Mouse (Mus musculus) liver, embryonic 12.5 days (tissue): ENCODE measurements at regions not wholly inside any gene's neighbourhood (a gene's known extent, or its start where the extent isn't known, plus 50 kb on each side); places are given as distances from the start of the nearest gene placed in this dataset.

Source experiments
- ATAC-seq: fragments of 200-750 bp; cut with Nextera tagmentation; 2 replicates; pipeline ENCODE4 v1.8.0; 2017; ENCODE audit warnings: moderate number of reproducible peaks, mild to moderate bottlenecking, moderate library complexity
- H3K27ac ChIP-seq: fragments of 300-500 bp; sonication (generic); 2 replicates; pipeline ENCODE4 v1.5.1; 2016; ENCODE audit warnings: mild to moderate bottlenecking
- H3K27me3 ChIP-seq: fragments of 300-500 bp; sonication (generic); replicated peaks from 2 replicates; pipeline ENCODE4 v1.6.1; 2016; ENCODE audit warnings: mild to moderate bottlenecking, moderate library complexity
- H3K36me3 ChIP-seq: fragments of 300-500 bp; sonication (generic); 2 replicates; pipeline ENCODE4 v1.6.1; 2016; ENCODE audit warnings: mild to moderate bottlenecking, moderate library complexity
- H3K4me1 ChIP-seq: fragments of 300-500 bp; sonication (generic); 2 replicates; pipeline ENCODE4 v1.6.1; 2016
- H3K4me2 ChIP-seq: fragments of 300-500 bp; sonication (generic); 2 replicates; pipeline ENCODE4 v1.6.1; 2016; ENCODE audit warnings: mild to moderate bottlenecking, moderate library complexity
- H3K4me3 ChIP-seq: fragments of 300-500 bp; sonication (generic); 2 replicates; pipeline ENCODE4 v1.5.1; 2016; ENCODE audit warnings: mild to moderate bottlenecking, moderate library complexity
- H3K9ac ChIP-seq: fragments of 300-500 bp; sonication (generic); 2 replicates; pipeline ENCODE4 v1.6.1; 2016; ENCODE audit warnings: mild to moderate bottlenecking, moderate library complexity
- H3K9me3 ChIP-seq: fragments of 300-500 bp; sonication (generic); replicated peaks from 2 replicates; pipeline ENCODE4 v1.6.1; 2016; ENCODE audit warnings: mild to moderate bottlenecking, moderate library complexity
- WGBS: fragments of 180-500 bp; shearing (Covaris S2); methylation state at CpG from one replicate; pipeline ENCODE4 v1.1.7; 2016; ENCODE audit not compliant: insufficient replicate concordance; 5-methylcytosine and 5-hydroxymethylcytosine counted together

- 82% methylated on average over 8 of the region's 8 CpGs for WGBS
- H3K4me1 ChIP-seq: no peaks in the 10 kb centered on the region
- H3K4me3 ChIP-seq: no peak overlapping the region
- no peak overlapping the region for H3K27ac ChIP-seq
- H3K36me3 ChIP-seq: no peaks in the 10 kb centered on the region
- H3K9ac ChIP-seq: no peak overlapping the region
- no peaks in the 10 kb centered on the region for H3K27me3 ChIP-seq
- no peak for ATAC-seq
- no peak overlapping the region for H3K4me2 ChIP-seq
- H3K9me3 ChIP-seq: no peaks in the 10 kb centered on the region
Observed at GRCm38 (mm10) chr10:67819534-67819933, 92.9 kb downstream of the Zfp365 start.

- no peak overlapping the region for H3K4me3 ChIP-seq
- H3K4me2 ChIP-seq: no peak overlapping the region
- no peaks in the 10 kb centered on the region for H3K36me3 ChIP-seq
- 0 out of 2 replicates have a peak, but pooled peaks cover 4% of the 10 kb centered on the region for H3K9me3 ChIP-seq
- no peaks in the 10 kb centered on the region for H3K27me3 ChIP-seq
- H3K9ac ChIP-seq: no peak overlapping the region
- WGBS: 51% methylated on average over 4 of the region's 4 CpGs
- ATAC-seq: no peak
- H3K4me1 ChIP-seq: no peaks in the 10 kb centered on the region
- H3K27ac ChIP-seq: no peak overlapping the region
Observed at GRCm38 (mm10) chr10:67813901-67814300, 98.6 kb downstream of the Zfp365 start.

- 47% methylated on average over 4 of the region's 4 CpGs for WGBS
- no peaks in the 10 kb centered on the region for H3K27me3 ChIP-seq
- no peak overlapping the region for H3K4me2 ChIP-seq
- H3K36me3 ChIP-seq: no peaks in the 10 kb centered on the region
- no peak for ATAC-seq
- H3K9ac ChIP-seq: no peak overlapping the region
- peaks cover 10% of the 10 kb centered on the region; the same call in 1 of the 2 replicates for H3K9me3 ChIP-seq
- no peaks in the 10 kb centered on the region for H3K4me1 ChIP-seq
- no peak overlapping the region for H3K27ac ChIP-seq
- H3K4me3 ChIP-seq: no peak overlapping the region
Observed at GRCm38 (mm10) chr10:67805131-67805530, 107.3 kb downstream of the Zfp365 start.

- Histone ChIP-seq H3K4me1 (no peaks in the 10 kb centered on the region), H3K36me3 (no peaks in the 10 kb centered on the region), H3K9ac (no peak overlapping the region), H3K4me2 (no peak overlapping the region), H3K27me3 (no peaks in the 10 kb centered on the region), H3K9me3 (peaks cover 9% of the 10 kb centered on the region; the same call in 1 of the 2 replicates), H3K27ac (no peak overlapping the region), H3K4me3 (no peak overlapping the region)
- 33% methylated on average over 12 of the region's 12 CpGs for WGBS
- no peak for ATAC-seq
Observed at GRCm38 (mm10) chr10:67804637-67805036, 107.8 kb downstream of the Zfp365 start.

- no peaks in the 10 kb centered on the region for H3K9me3 ChIP-seq
- no peak for ATAC-seq
Observed at GRCm38 (mm10) chr10:67802156-67802555, 110.3 kb downstream of the Zfp365 start.

GRCm38 (mm10) chr10:67801619-67802018, 110.8 kb downstream of the Zfp365 start:
- Histone ChIP-seq H3K27ac (no peak overlapping the region), H3K4me1 (no peaks in the 10 kb centered on the region), H3K9me3 (no peaks in the 10 kb centered on the region), H3K4me3 (no peak overlapping the region), H3K9ac (no peak overlapping the region), H3K27me3 (no peaks in the 10 kb centered on the region), H3K36me3 (no peaks in the 10 kb centered on the region), H3K4me2 (no peak overlapping the region)
- no peak for ATAC-seq
- 79% methylated on average over 1 of the region's 1 CpGs for WGBS

More at GRCm38 (mm10) chr10:67802156-67802555, 110.3 kb downstream of the Zfp365 start:
- WGBS: 70% methylated on average over 8 of the region's 8 CpGs
- no peak overlapping the region for H3K4me2 ChIP-seq
- no peak overlapping the region for H3K9ac ChIP-seq
- no peak overlapping the region for H3K4me3 ChIP-seq
- H3K27ac ChIP-seq: no peak overlapping the region
- no peaks in the 10 kb centered on the region for H3K27me3 ChIP-seq
- H3K36me3 ChIP-seq: no peaks in the 10 kb centered on the region
- H3K4me1 ChIP-seq: no peaks in the 10 kb centered on the region

GRCm38 (mm10) chr10:67798991-67799390, 113.5 kb downstream of the Zfp365 start:
- ATAC-seq: no peak
- H3K9ac ChIP-seq: no peak overlapping the region
- no peaks in the 10 kb centered on the region for H3K9me3 ChIP-seq
- no peak overlapping the region for H3K4me2 ChIP-seq
- H3K4me3 ChIP-seq: no peak overlapping the region
- no peaks in the 10 kb centered on the region for H3K4me1 ChIP-seq
- H3K27me3 ChIP-seq: no peaks in the 10 kb centered on the region
- no peaks in the 10 kb centered on the region for H3K36me3 ChIP-seq
- 80% methylated on average over 10 of the region's 10 CpGs for WGBS
- no peak overlapping the region for H3K27ac ChIP-seq

GRCm38 (mm10) chr10:67793206-67793605, 119.3 kb downstream of the Zfp365 start:
- Histone ChIP-seq H3K4me3 (no peak overlapping the region), H3K27ac (no peak overlapping the region), H3K27me3 (no peaks in the 10 kb centered on the region), H3K9me3 (no peaks in the 10 kb centered on the region), H3K4me1 (no peaks in the 10 kb centered on the region), H3K36me3 (no peaks in the 10 kb centered on the region), H3K9ac (no peak overlapping the region), H3K4me2 (no peak overlapping the region)
- 65% methylated on average over 3 of the region's 3 CpGs for WGBS
- ATAC-seq: no peak

GRCm38 (mm10) chr10:67789651-67790050, 122.8 kb downstream of the Zfp365 start:
- Histone ChIP-seq H3K4me1 (no peaks in the 10 kb centered on the region), H3K4me2 (no peak overlapping the region), H3K4me3 (no peak overlapping the region), H3K9me3 (no peaks in the 10 kb centered on the region), H3K27ac (no peak overlapping the region), H3K9ac (no peak overlapping the region), H3K27me3 (no peaks in the 10 kb centered on the region), H3K36me3 (no peaks in the 10 kb centered on the region)
- no peak for ATAC-seq
- 58% methylated on average over 12 of the region's 12 CpGs for WGBS

- Histone ChIP-seq H3K4me1 (no peaks in the 10 kb centered on the region), H3K36me3 (no peaks in the 10 kb centered on the region), H3K9me3 (no peaks in the 10 kb centered on the region), H3K27me3 (no peaks in the 10 kb centered on the region), H3K4me2 (no peak overlapping the region), H3K27ac (no peak overlapping the region), H3K9ac (no peak overlapping the region), H3K4me3 (no peak overlapping the region)
- no peak for ATAC-seq
- 59% methylated on average over 6 of the region's 6 CpGs for WGBS
Observed at GRCm38 (mm10) chr10:67788116-67788515, 124.3 kb downstream of the Zfp365 start.

GRCm38 (mm10) chr10:67785563-67785962, 126.9 kb downstream of the Zfp365 start:
- ATAC-seq: no peak
- WGBS: 54% methylated on average over 2 of the region's 2 CpGs
- no peaks in the 10 kb centered on the region for H3K36me3 ChIP-seq
- H3K27me3 ChIP-seq: no peaks in the 10 kb centered on the region
- no peaks in the 10 kb centered on the region for H3K4me1 ChIP-seq
- no peak overlapping the region for H3K4me3 ChIP-seq
- no peak overlapping the region for H3K4me2 ChIP-seq
- no peak overlapping the region for H3K27ac ChIP-seq
- no peak overlapping the region for H3K9ac ChIP-seq
- no peaks in the 10 kb centered on the region for H3K9me3 ChIP-seq

GRCm38 (mm10) chr10:67778341-67778740, 134.1 kb downstream of the Zfp365 start:
- WGBS: 64% methylated on average over 10 of the region's 10 CpGs
- no peak overlapping the region for H3K4me3 ChIP-seq
- no peaks in the 10 kb centered on the region for H3K36me3 ChIP-seq
- no peaks in the 10 kb centered on the region for H3K4me1 ChIP-seq
- H3K27ac ChIP-seq: no peak overlapping the region
- no peaks in the 10 kb centered on the region for H3K27me3 ChIP-seq
- H3K9me3 ChIP-seq: no peaks in the 10 kb centered on the region
- H3K4me2 ChIP-seq: no peak overlapping the region
- H3K9ac ChIP-seq: no peak overlapping the region
- no peak for ATAC-seq

GRCm38 (mm10) chr10:67777721-67778120, 134.7 kb downstream of the Zfp365 start:
- Histone ChIP-seq H3K9ac (no peak overlapping the region), H3K4me3 (no peak overlapping the region), H3K27me3 (no peaks in the 10 kb centered on the region), H3K36me3 (no peaks in the 10 kb centered on the region), H3K27ac (no peak overlapping the region), H3K4me1 (no peaks in the 10 kb centered on the region), H3K9me3 (no peaks in the 10 kb centered on the region), H3K4me2 (no peak overlapping the region)
- WGBS: 77% methylated on average over 7 of the region's 7 CpGs
- no peak for ATAC-seq
